Mouse (Mus musculus) limb, embryonic 14.5 days (tissue): ENCODE data around the gene Gramd1a. TPM values are rescaled to one million over a fixed set of nuclear protein-coding genes. Genes with fewer than 3 reads are reported as not detected.
A peak's percentile ranks its signal among the peaks of the same experiment; 100 is the strongest.

ENCODE experiments used
- ATAC-seq: fragments of 200-750 bp; cut with Nextera tagmentation; 2 replicates; pipeline ENCODE4 v1.8.0; 2017; ENCODE audit warnings: low read depth, moderate number of reproducible peaks, moderate TSS enrichment; ENCODE audit not compliant: low FRiP score
- DNase-seq: peaks from one replicate; pipeline ENCODE4 v3.0.0-alpha.2; 2015; ENCODE audit warnings: low spot score
- H3K27ac ChIP-seq: fragments of 300-500 bp; sonication (generic); replicated peaks from 2 replicates; pipeline ENCODE4 v1.5.1; 2014; ENCODE audit warnings: low read depth, mild to moderate bottlenecking, low read length, moderate library complexity, mixed read lengths
- H3K27me3 ChIP-seq: fragments of 300-500 bp; sonication (generic); 2 replicates; pipeline ENCODE4 v1.6.1; 2014; ENCODE audit warnings: low read length, mixed read lengths; ENCODE audit not compliant: control insufficient read depth, insufficient read depth
- H3K36me3 ChIP-seq: fragments of 300-500 bp; sonication (generic); 2 replicates; pipeline ENCODE4 v1.6.1; 2014; ENCODE audit warnings: mild to moderate bottlenecking, low read length, moderate library complexity, mixed read lengths; ENCODE audit not compliant: control insufficient read depth, insufficient read depth
- H3K4me1 ChIP-seq: fragments of 300-500 bp; sonication (generic); 2 replicates; pipeline ENCODE4 v1.6.1; 2014; ENCODE audit warnings: antibody characterized with exemption, low read length, mixed read lengths; ENCODE audit not compliant: control insufficient read depth, insufficient read depth
- H3K4me2 ChIP-seq: fragments of 300-500 bp; sonication (generic); replicated peaks from 2 replicates; pipeline ENCODE4 v1.6.1; 2014; ENCODE audit warnings: low read depth, mild to moderate bottlenecking, low read length, moderate library complexity; ENCODE audit not compliant: severe bottlenecking
- H3K4me3 ChIP-seq: fragments of 300-500 bp; sonication (generic); replicated peaks from 2 replicates; pipeline ENCODE4 v1.5.1; 2014; ENCODE audit warnings: low read length
- H3K9ac ChIP-seq: fragments of 300-500 bp; sonication (generic); 2 replicates; pipeline ENCODE4 v1.6.1; 2014; ENCODE audit warnings: mild to moderate bottlenecking, low read depth, low read length, moderate library complexity; ENCODE audit not compliant: severe bottlenecking
- H3K9me3 ChIP-seq: fragments of 300-500 bp; sonication (generic); 2 replicates; pipeline ENCODE4 v1.6.1; 2016; ENCODE audit warnings: low read length; ENCODE audit not compliant: control insufficient read depth
- POLR2A ChIP-seq: fragments of 200-500 bp; IDR thresholded peaks from 2 replicates; pipeline ENCODE4 v1.8.0; 2012; ENCODE audit warnings: inconsistent platforms, mild to moderate bottlenecking, moderate library complexity, borderline replicate concordance; ENCODE audit not compliant: insufficient read depth, insufficient read length; ENCODE audit errors: extremely low read depth
- WGBS: fragments of 180-500 bp; shearing (Covaris S2); extraction: QIAGEN DNeasy Blood & Tissue Kit; methylation state at CpG from one replicate; pipeline ENCODE4 v1.1.7; 2014; 5-methylcytosine and 5-hydroxymethylcytosine counted together
- polyA plus RNA-seq, 2 experiments: library from polyadenylated mRNA; depleted of rRNA in 1 of 2; stranded (reverse) in 1 of 2; unstranded in 1 of 2; fragments of >200 nt; fragmentation: Nextera tagmentation in 1 of 2; extraction: Ambion mirVana in 1 of 2; gene quantifications; 2 replicates each; pipeline versions ENCODE4 v1.2.1 to v1.2.3; 2012 to 2014

Gene Gramd1a
- polyA plus RNA-seq, 2 experiments, result 59.8 to 157 TPM

DNA sequence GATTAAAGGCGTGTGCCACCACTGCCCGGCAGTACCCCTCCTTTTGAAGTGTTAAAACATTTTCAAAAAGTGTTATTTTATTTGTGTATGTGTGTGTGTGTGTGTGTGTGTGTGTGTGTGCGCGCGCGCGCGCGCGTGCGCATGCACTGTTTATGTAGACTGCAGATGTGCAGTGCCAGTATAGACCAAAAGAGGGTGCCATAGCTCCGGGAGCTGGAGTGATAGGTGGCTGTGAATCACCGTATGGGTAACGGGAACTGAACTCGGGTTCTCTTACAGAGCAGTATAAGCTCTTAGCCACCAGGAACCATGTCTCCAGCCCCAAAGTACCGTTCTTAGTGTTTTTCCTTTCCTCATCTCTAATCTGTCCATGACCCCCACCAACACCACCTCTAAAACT lies 10.8 kb downstream of the Gramd1a start:
- 97% methylated on average over 16 of the region's 16 CpGs for WGBS
- ATAC-seq (no peak), DNase-seq (no peak)
- Histone ChIP-seq H3K4me3 (no peak overlapping the region), H3K27ac (no peak overlapping the region), H3K27me3 (no peaks in the 10 kb centered on the region), H3K9me3 (no peaks in the 10 kb centered on the region), H3K36me3 (peaks cover 49% of the 10 kb centered on the region), H3K9ac (no peak overlapping the region), H3K4me1 (peaks cover 20% of the 10 kb centered on the region), H3K4me2 (no peak overlapping the region)
- TF ChIP-seq POLR2A, result no peak

- Histone ChIP-seq H3K4me1 (no peaks in the 10 kb centered on the region), H3K4me2 (no peak overlapping the region), H3K4me3 (no peak overlapping the region), H3K27me3 (no peaks in the 10 kb centered on the region), H3K36me3 (peaks cover 88% of the 10 kb centered on the region), H3K9me3 (no peaks in the 10 kb centered on the region), H3K9ac (no peak overlapping the region), H3K27ac (no peak overlapping the region)
- ATAC-seq (no peak), DNase-seq (no peak)
- no peak for TF ChIP-seq POLR2A
- WGBS, result 94% methylated on average over 10 of the region's 10 CpGs
These were observed 14.8 kb downstream of the Gramd1a start for GRCm38 (mm10) chr7:31140941-31141340.

- TF ChIP-seq POLR2A, result no peak
- Histone ChIP-seq H3K27ac (no peak overlapping the region), H3K36me3 (peaks cover 91% of the 10 kb centered on the region), H3K4me3 (no peak overlapping the region), H3K4me1 (no peaks in the 10 kb centered on the region), H3K27me3 (no peaks in the 10 kb centered on the region), H3K9me3 (no peaks in the 10 kb centered on the region), H3K4me2 (no peak overlapping the region), H3K9ac (no peak overlapping the region)
- 92% methylated on average over 4 of the region's 4 CpGs for WGBS
- DNase-seq, result no peak
- ATAC-seq, result no peak
These were observed 15.4 kb downstream of the Gramd1a start for GRCm38 (mm10) chr7:31140302-31140701.

- DNase-seq, result peak; percentile 34
- H3K27me3 ChIP-seq, result no peaks in the 10 kb centered on the region
- no peak overlapping the region for H3K9ac ChIP-seq
- no peak overlapping the region for H3K4me3 ChIP-seq
- no peaks in the 10 kb centered on the region for H3K9me3 ChIP-seq
- no peaks in the 10 kb centered on the region for H3K4me1 ChIP-seq
- H3K27ac ChIP-seq, result no peak overlapping the region
- no peak for TF ChIP-seq POLR2A
- peak; percentile 31; the same call in 1 of the 2 replicates for ATAC-seq
- no peak overlapping the region for H3K4me2 ChIP-seq
- H3K36me3 ChIP-seq, result peaks cover 91% of the 10 kb centered on the region
- WGBS, result 53% methylated on average over 5 of the region's 5 CpGs
These were observed 15.9 kb downstream of the Gramd1a start for GRCm38 (mm10) chr7:31139765-31140164.

GRCm38 (mm10) chr7:31135717-31136116 lies 20.0 kb downstream of the Gramd1a start:
- Histone ChIP-seq H3K4me2 (no peak overlapping the region), H3K9me3 (no peaks in the 10 kb centered on the region), H3K9ac (no peak overlapping the region), H3K4me3 (no peak overlapping the region), H3K36me3 (peaks cover 99% of the 10 kb centered on the region), H3K27ac (no peak overlapping the region), H3K27me3 (no peaks in the 10 kb centered on the region), H3K4me1 (no peaks in the 10 kb centered on the region)
- 94% methylated on average over 10 of the region's 10 CpGs for WGBS
- DNase-seq, result no peak
- no peak for TF ChIP-seq POLR2A
- no peak for ATAC-seq

GRCm38 (mm10) chr7:31131866-31132265 lies 23.8 kb downstream of the Gramd1a start:
- Histone ChIP-seq H3K27ac (no peak overlapping the region), H3K4me1 (0 out of 2 replicates have a peak, but pooled peaks cover 3% of the 10 kb centered on the region), H3K4me3 (no peak overlapping the region), H3K9me3 (no peaks in the 10 kb centered on the region), H3K27me3 (peaks cover 14% of the 10 kb centered on the region; the same call in 1 of the 2 replicates), H3K4me2 (no peak overlapping the region), H3K36me3 (peaks cover 87% of the 10 kb centered on the region), H3K9ac (no peak overlapping the region)
- DNase-seq, result no peak
- ATAC-seq, result no peak
- WGBS, result 98% methylated on average over 4 of the region's 4 CpGs
- no peak for TF ChIP-seq POLR2A
